Mouse (Mus musculus) forebrain, embryonic 10.5 days (tissue): ENCODE results near the gene Parp1. TPM values are rescaled to one million over a fixed set of nuclear protein-coding genes. Genes with fewer than 3 reads are reported as not detected.

ENCODE experiments used
- DNase-seq: peaks from one replicate; pipeline ENCODE4 v3.0.0-alpha.2; 2017; ENCODE audit warnings: low spot score; ENCODE audit errors: extremely low spot score
- H3K27ac ChIP-seq: fragments of 300-500 bp; sonication (generic); 2 replicates; pipeline ENCODE4 v1.5.1; 2016; ENCODE audit warnings: mild to moderate bottlenecking
- H3K27me3 ChIP-seq: fragments of 300-500 bp; sonication (generic); 2 replicates; pipeline ENCODE4 v1.6.1; 2016; ENCODE audit warnings: mild to moderate bottlenecking; ENCODE audit not compliant: poor library complexity, severe bottlenecking
- H3K36me3 ChIP-seq: fragments of 300-500 bp; sonication (generic); replicated peaks from 2 replicates; pipeline ENCODE4 v1.6.1; 2016; ENCODE audit warnings: mild to moderate bottlenecking, moderate library complexity
- H3K4me1 ChIP-seq: fragments of 300-500 bp; sonication (generic); 2 replicates; pipeline ENCODE4 v1.6.1; 2016
- H3K4me3 ChIP-seq: fragments of 300-500 bp; sonication (generic); 2 replicates; pipeline ENCODE4 v1.5.1; 2016; ENCODE audit warnings: mild to moderate bottlenecking, moderate library complexity
- H3K9me3 ChIP-seq: fragments of 300-500 bp; sonication (generic); 2 replicates; pipeline ENCODE4 v1.6.1; 2016; ENCODE audit warnings: mild to moderate bottlenecking, moderate library complexity
- WGBS: fragments of 180-500 bp; shearing (Covaris S2); methylation state at CpG from one replicate; pipeline ENCODE4 v1.1.7; 2016; 5-methylcytosine and 5-hydroxymethylcytosine counted together
- polyA plus RNA-seq: library from polyadenylated mRNA; unstranded; fragments of >200 nt; fragmentation: Nextera tagmentation; extraction: Ambion mirVana; gene quantifications from 2 replicates; pipeline ENCODE4 v1.2.1, GENCODE M21; 2016

Parp1 gene
- polyA plus RNA-seq, 1 experiment from 2014 or later = 328 TPM

- Histone ChIP-seq H3K36me3 (no peaks in the 10 kb centered on the region), H3K4me3 (no peak overlapping the region), H3K27me3 (peaks cover 46% of the 10 kb centered on the region), H3K9me3 (no peaks in the 10 kb centered on the region), H3K4me1 (peaks cover 37% of the 10 kb centered on the region), H3K27ac (no peak overlapping the region)
- no peak for DNase-seq
- WGBS = 85% methylated on average over 4 of the region's 4 CpGs
Measured at GRCm38 (mm10) chr1:180545918-180546545, 22.7 kb upstream of the Parp1 start.

- 49% methylated on average over 13 of the region's 13 CpGs for WGBS
- DNase-seq = no peak
- Histone ChIP-seq H3K9me3 (no peaks in the 10 kb centered on the region), H3K36me3 (no peaks in the 10 kb centered on the region), H3K27ac (peak overlapping the region; percentile 77), H3K27me3 (peaks cover 46% of the 10 kb centered on the region), H3K4me1 (peaks cover 34% of the 10 kb centered on the region), H3K4me3 (peak overlapping the region; percentile 40; the same call in 1 of the 2 replicates)
Measured at GRCm38 (mm10) chr1:180546798-180547750, 21.6 kb upstream of the Parp1 start.

- Histone ChIP-seq H3K27ac (peak overlapping the region; percentile 77), H3K9me3 (no peaks in the 10 kb centered on the region), H3K4me1 (peaks cover 34% of the 10 kb centered on the region), H3K27me3 (peaks cover 46% of the 10 kb centered on the region), H3K4me3 (peak overlapping the region; percentile 40), H3K36me3 (no peaks in the 10 kb centered on the region)
- peak; percentile 27 for DNase-seq
- 2% methylated on average over 16 of the region's 16 CpGs for WGBS
Measured at GRCm38 (mm10) chr1:180547751-180548669, 20.7 kb upstream of the Parp1 start.

GRCm38 (mm10) chr1:180549539-180550308 lies 19.0 kb upstream of the Parp1 start:
- no peak for DNase-seq
- Histone ChIP-seq H3K27ac (peak overlapping the region; percentile 77; the same call in 1 of the 2 replicates), H3K36me3 (no peaks in the 10 kb centered on the region), H3K27me3 (peaks cover 46% of the 10 kb centered on the region), H3K4me1 (peaks cover 34% of the 10 kb centered on the region), H3K4me3 (no peak overlapping the region), H3K9me3 (no peaks in the 10 kb centered on the region)
- WGBS = 73% methylated on average over 7 of the region's 7 CpGs

- WGBS = 17% methylated on average over 5 of the region's 5 CpGs
- no peak overlapping the region for H3K4me3 ChIP-seq
Measured at GRCm38 (mm10) chr1:180550770-180551169, 18.0 kb upstream of the Parp1 start.

GRCm38 (mm10) chr1:180556899-180557298 lies 11.8 kb upstream of the Parp1 start:
- 90% methylated on average over 5 of the region's 5 CpGs for WGBS
- Histone ChIP-seq H3K36me3 (no peaks in the 10 kb centered on the region), H3K9me3 (no peaks in the 10 kb centered on the region), H3K4me1 (peaks cover 9% of the 10 kb centered on the region), H3K4me3 (no peak overlapping the region), H3K27ac (no peak overlapping the region), H3K27me3 (no peaks in the 10 kb centered on the region)
- no peak for DNase-seq

More at GRCm38 (mm10) chr1:180550770-180551169, 18.0 kb upstream of the Parp1 start:
- Histone ChIP-seq H3K27me3 (peaks cover 46% of the 10 kb centered on the region), H3K27ac (0 out of 2 replicates have a peak overlapping the region, but pooled peaks have one; percentile 6), H3K9me3 (no peaks in the 10 kb centered on the region), H3K4me1 (peaks cover 34% of the 10 kb centered on the region), H3K36me3 (no peaks in the 10 kb centered on the region)
- DNase-seq = no peak

GRCm38 (mm10) chr1:180559454-180559853 lies 9.3 kb upstream of the Parp1 start:
- Histone ChIP-seq H3K4me1 (peaks cover 23% of the 10 kb centered on the region), H3K9me3 (no peaks in the 10 kb centered on the region), H3K27me3 (no peaks in the 10 kb centered on the region), H3K36me3 (no peaks in the 10 kb centered on the region), H3K27ac (no peak overlapping the region), H3K4me3 (no peak overlapping the region)
- 72% methylated on average over 8 of the region's 8 CpGs for WGBS
- no peak for DNase-seq

- Histone ChIP-seq H3K4me1 (peaks cover 23% of the 10 kb centered on the region), H3K27me3 (no peaks in the 10 kb centered on the region), H3K27ac (no peak overlapping the region), H3K4me3 (no peak overlapping the region), H3K9me3 (no peaks in the 10 kb centered on the region), H3K36me3 (no peaks in the 10 kb centered on the region)
- 71% methylated on average over 3 of the region's 3 CpGs for WGBS
- no peak for DNase-seq
Measured at GRCm38 (mm10) chr1:180561187-180561586, 7.5 kb upstream of the Parp1 start.

GRCm38 (mm10) chr1:180564885-180565284 lies 3.8 kb upstream of the Parp1 start:
- H3K4me1 ChIP-seq = peaks cover 24% of the 10 kb centered on the region
- H3K9me3 ChIP-seq = no peaks in the 10 kb centered on the region
- no peaks in the 10 kb centered on the region for H3K27me3 ChIP-seq
- 85% methylated on average over 5 of the region's 5 CpGs for WGBS
- no peak overlapping the region for H3K4me3 ChIP-seq
- no peak overlapping the region for H3K27ac ChIP-seq
- H3K36me3 ChIP-seq = no peaks in the 10 kb centered on the region
- no peak for DNase-seq

GRCm38 (mm10) chr1:180567761-180568160 lies 963 bp upstream of the Parp1 start:
- Histone ChIP-seq H3K36me3 (peaks cover 22% of the 10 kb centered on the region), H3K4me3 (no peak overlapping the region), H3K27me3 (no peaks in the 10 kb centered on the region), H3K9me3 (peaks cover 12% of the 10 kb centered on the region; the same call in 1 of the 2 replicates), H3K4me1 (peaks cover 36% of the 10 kb centered on the region), H3K27ac (peak overlapping the region; percentile 40; the same call in 1 of the 2 replicates)
- 78% methylated on average over 4 of the region's 4 CpGs for WGBS
- no peak for DNase-seq

- Histone ChIP-seq H3K4me3 (peak overlapping the region; percentile 73), H3K36me3 (peaks cover 27% of the 10 kb centered on the region), H3K9me3 (peaks cover 16% of the 10 kb centered on the region), H3K4me1 (peaks cover 32% of the 10 kb centered on the region), H3K27me3 (no peaks in the 10 kb centered on the region), H3K27ac (peak overlapping the region; percentile 94)
- DNase-seq = no peak
- WGBS = 40% methylated on average over 7 of the region's 7 CpGs
Measured at GRCm38 (mm10) chr1:180568248-180568647, 476 bp upstream of the Parp1 start.
